Mouse (Mus musculus) brain, embryonic 18.5 days (tissue): ENCODE measurements around the gene Rnf41.
A peak's percentile ranks its signal among the peaks of the same experiment; 100 is the strongest.

Source experiments
- DNase-seq: peaks from one replicate; pipeline ENCODE4 v3.0.0-alpha.2; 2012; ENCODE audit warnings: low read depth, low spot score

Gene Rnf41

GRCm38 (mm10) chr10:128411211-128412054 lies at the start of gene Rnf41, which contains the start of gene Nabp2:
Gene Rnf41 (plus strand): TSS chr10:128411657.
Gene Nabp2 (minus strand): TSS chr10:128411492.
- peak; percentile 90 for DNase-seq

- no peak for DNase-seq
These were observed 49.6 kb upstream of the Rnf41 start for GRCm38 (mm10) chr10:128361836-128362235.

- DNase-seq: no peak
These were observed 48.9 kb upstream of the Rnf41 start for GRCm38 (mm10) chr10:128362568-128362967.

- DNase-seq: no peak
These were observed 43.5 kb upstream of the Rnf41 start for GRCm38 (mm10) chr10:128367899-128368401.

GRCm38 (mm10) chr10:128368402-128369217 lies 42.8 kb upstream of the Rnf41 start, which contains the start of gene Coq10a:
Gene Coq10a (minus strand): TSS chr10:128368997.
- DNase-seq: peak; percentile 89

GRCm38 (mm10) chr10:128369218-128369543 lies 42.3 kb upstream of the Rnf41 start:
- DNase-seq: no peak

GRCm38 (mm10) chr10:128369599-128369998 lies 41.9 kb upstream of the Rnf41 start:
- DNase-seq: no peak

- no peak for DNase-seq
These were observed 41.4 kb upstream of the Rnf41 start for GRCm38 (mm10) chr10:128370021-128370420.

GRCm38 (mm10) chr10:128370601-128371000 lies 40.9 kb upstream of the Rnf41 start:
- no peak for DNase-seq

GRCm38 (mm10) chr10:128372142-128372541 lies 39.3 kb upstream of the Rnf41 start:
- DNase-seq: no peak

- DNase-seq: no peak
These were observed 38.3 kb upstream of the Rnf41 start for GRCm38 (mm10) chr10:128372989-128373748.

- no peak for DNase-seq
These were observed 37.1 kb upstream of the Rnf41 start for GRCm38 (mm10) chr10:128374393-128374792.

GRCm38 (mm10) chr10:128376099-128376454 lies 35.4 kb upstream of the Rnf41 start:
- no peak for DNase-seq

- no peak for DNase-seq
These were observed 34.8 kb upstream of the Rnf41 start, which contains the start of gene Ankrd52 for GRCm38 (mm10) chr10:128376455-128377211. Gene Ankrd52 (plus strand): TSS chr10:128377115.

- DNase-seq: no peak
These were observed 34.1 kb upstream of the Rnf41 start for GRCm38 (mm10) chr10:128377222-128377939.

GRCm38 (mm10) chr10:128377940-128378448 lies 33.5 kb upstream of the Rnf41 start:
- no peak for DNase-seq

- no peak for DNase-seq
These were observed 33.0 kb upstream of the Rnf41 start for GRCm38 (mm10) chr10:128378462-128378861.

GRCm38 (mm10) chr10:128379260-128379659 lies 32.2 kb upstream of the Rnf41 start:
- no peak for DNase-seq

- no peak for DNase-seq
These were observed 30.9 kb upstream of the Rnf41 start for GRCm38 (mm10) chr10:128380565-128380964.

GRCm38 (mm10) chr10:128382482-128382881 lies 29.0 kb upstream of the Rnf41 start:
- DNase-seq: no peak
